Mouse (Mus musculus) ES-E14 (cell line): ENCODE measurements around the gene Gtf2a1.

ENCODE experiments used
- CHD2 ChIP-seq: IDR thresholded peaks from 2 replicates; pipeline ENCODE4 v1.6.1; 2014; ENCODE audit warnings: mild to moderate bottlenecking, low read depth, low read length, inconsistent platforms
- ZNF384 ChIP-seq: IDR thresholded peaks from 2 replicates; pipeline ENCODE4 v1.6.1; 2012; ENCODE audit warnings: low read depth, low read length, inconsistent platforms

DNA sequence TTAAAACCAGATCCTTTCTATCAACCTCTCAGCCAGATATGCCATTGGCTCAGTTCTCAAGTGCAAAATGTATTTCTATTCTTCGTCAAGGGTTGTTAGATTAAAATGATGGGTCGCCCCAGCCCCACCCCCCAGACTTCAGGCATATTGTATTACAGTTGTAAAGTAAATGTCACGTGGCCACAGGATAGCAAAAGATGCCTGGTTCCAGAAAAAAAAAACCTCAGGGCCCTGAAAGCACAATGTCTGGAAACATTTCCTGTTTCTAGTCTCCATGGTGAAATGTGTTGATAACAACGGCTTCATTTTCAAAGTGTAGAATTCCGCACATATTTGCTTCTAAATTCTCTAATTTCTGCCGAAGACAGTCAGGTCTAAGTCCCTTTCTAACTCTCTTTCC, 14.3 kb upstream of the Gtf2a1 start:
- TF ChIP-seq CHD2 (no peak), ZNF384 (no peak)
